Mouse (Mus musculus) gastrocnemius, postnatal 36 days (tissue): ENCODE results near the gene Ggt5. TPM values are rescaled to one million over a fixed set of nuclear protein-coding genes. Genes with fewer than 3 reads are reported as not detected.

ENCODE experiments used
- DNase-seq, 2 experiments: peaks; one replicate each; pipeline ENCODE4 v3.0.0; 2022
- intact Hi-C: fragments of 180-260 bp; cut with DNase I; formaldehyde crosslinking; loops from one replicate; pipeline ENCODE4 v1.15.1; 2025
- total RNA-seq, 2 experiments: library from RNA; stranded (reverse); gene quantifications; 2 replicates each; pipeline ENCODE4 v1.2.3; 2021

Ggt5 gene
- total RNA-seq, 2 experiments from 2014 or later = 3.0 to 5.2 TPM

GRCm38 (mm10) chr10:75608975-75609374 lies 19.8 kb downstream of the Ggt5 start:
- intact Hi-C loops = no loop called here

GRCm38 (mm10) chr10:75610486-75610885 lies 21.3 kb downstream of the Ggt5 start:
- intact Hi-C loops = no loop called here
- no peak for DNase-seq

More at GRCm38 (mm10) chr10:75608975-75609374, 19.8 kb downstream of the Ggt5 start:
- DNase-seq = no peak

- intact Hi-C loops = no loop called here
- no peak for DNase-seq
Observed at GRCm38 (mm10) chr10:75616044-75616443, 26.9 kb downstream of the Ggt5 start.

- DNase-seq = no peak
- intact Hi-C loops = no loop called here
Observed at GRCm38 (mm10) chr10:75620818-75621217, 31.7 kb downstream of the Ggt5 start.

- DNase-seq = peak in 1 of 2 experiments; percentile 12
- intact Hi-C loops = no loop called here
Observed at GRCm38 (mm10) chr10:75625920-75626319, 36.8 kb downstream of the Ggt5 start.

GRCm38 (mm10) chr10:75626991-75627390 lies 37.9 kb downstream of the Ggt5 start:
- no peak for DNase-seq
- intact Hi-C loops = no loop called here

- peak; percentile 39 to 42 for DNase-seq
- intact Hi-C loops = no loop called here
Observed at GRCm38 (mm10) chr10:75627490-75627889, 38.4 kb downstream of the Ggt5 start.

GRCm38 (mm10) chr10:75632633-75633032 lies 43.5 kb downstream of the Ggt5 start:
- intact Hi-C loops = no loop called here
- DNase-seq = peak; percentile 38 to 65

- intact Hi-C loops = no loop called here
- DNase-seq = peak; percentile 17 to 43
Observed at GRCm38 (mm10) chr10:75633048-75633447, 43.9 kb downstream of the Ggt5 start.

GRCm38 (mm10) chr10:75633576-75634139 lies 44.5 kb downstream of the Ggt5 start:
- intact Hi-C loops = no loop called here
- DNase-seq = peak in 1 of 2 experiments; percentile 11

GRCm38 (mm10) chr10:75634610-75635009 lies 45.5 kb downstream of the Ggt5 start:
- peak in 1 of 2 experiments; percentile 13 for DNase-seq
- intact Hi-C loops = loop anchor here (1.0 to 5.0 kb wide), 3 partner anchors 47 to 218 kb away; no protein-coding TSS in a partner anchor

GRCm38 (mm10) chr10:75635019-75635692 lies 46.0 kb downstream of the Ggt5 start:
- no peak for DNase-seq

GRCm38 (mm10) chr10:75635693-75636055 lies 46.5 kb downstream of the Ggt5 start:
- intact Hi-C loops = loop anchor here (1.0 to 5.0 kb wide), 3 partner anchors 48 to 217 kb away; no protein-coding TSS in a partner anchor
- peak; percentile 84 to 90 for DNase-seq

More at GRCm38 (mm10) chr10:75635019-75635692, 46.0 kb downstream of the Ggt5 start:
- intact Hi-C loops = loop anchor here (1.0 to 5.0 kb wide), 3 partner anchors 48 to 217 kb away; no protein-coding TSS in a partner anchor

GRCm38 (mm10) chr10:75636084-75636786 lies 47.1 kb downstream of the Ggt5 start:
- intact Hi-C loops = loop anchor here (5.0 kb wide), 2 partner anchors 66 to 216 kb away; no protein-coding TSS in a partner anchor

GRCm38 (mm10) chr10:75637711-75638110 lies 48.6 kb downstream of the Ggt5 start:
- intact Hi-C loops = loop anchor here (5.0 kb wide), 2 partner anchors 65 to 215 kb away; no protein-coding TSS in a partner anchor
- DNase-seq = no peak

More at GRCm38 (mm10) chr10:75636084-75636786, 47.1 kb downstream of the Ggt5 start:
- no peak for DNase-seq

GRCm38 (mm10) chr10:75641721-75642222 lies 52.6 kb downstream of the Ggt5 start:
- intact Hi-C loops = loop anchor here (1.0 kb wide), 1 partner anchor 38 kb away; no protein-coding TSS in a partner anchor
- DNase-seq = no peak

- intact Hi-C loops = no loop called here
- DNase-seq = no peak
Observed at GRCm38 (mm10) chr10:75642436-75642835, 53.3 kb downstream of the Ggt5 start.

- no peak for DNase-seq
- intact Hi-C loops = no loop called here
Observed at GRCm38 (mm10) chr10:75642891-75643290, 53.8 kb downstream of the Ggt5 start.

GRCm38 (mm10) chr10:75643741-75644343 lies 54.7 kb downstream of the Ggt5 start, which contains the start of gene Susd2:
TSS of gene Susd2 (minus strand) at chr10:75644008.
- DNase-seq = peak; percentile 42 to 44
- intact Hi-C loops = no loop called here

GRCm38 (mm10) chr10:75645616-75646015 lies 56.5 kb downstream of the Ggt5 start:
- intact Hi-C loops = no loop called here
- no peak for DNase-seq
